Comparison of ENCODE assay signal across 11 mouse cellular contexts in genomic region chr4:57723659-57724058, GRCm38 (mm10). TPM values are rescaled to one million over a fixed set of nuclear protein-coding genes. Genes with fewer than 3 reads are reported as not detected.
DNase-seq lines count a peak whose midpoint lies in the region; ATAC-seq and TF ChIP-seq lines count a peak whose summit lies in the region.
"Had no signal": no experiment of that assay in that cellular context is flagged by ENCODE, and none has a peak within 500 bp of the region (broad histone marks: within the 10 kb centered on the region; RNA-seq: fewer than 3 reads in every experiment).

No protein-coding gene starts in this region.

- H3K79me2 ChIP-seq in CH12.LX (replicated peaks; ENCODE audit: control insufficient read depth, extremely low read depth, insufficient read depth, poor library complexity, severe bottlenecking) = no peaks in the 10 kb centered on the region

- no peaks in the 10 kb centered on the region for H3K4me1 ChIP-seq in kidney, embryonic 14.5 days (ENCODE audit: control insufficient read depth, insufficient read depth, low read length)
- peaks cover 30 to 75% of the 10 kb centered on the region in 2 experiments for H3K4me1 ChIP-seq in CH12.LX (ENCODE audit: control insufficient read depth in 1 of 2, insufficient read depth in 2 of 2)
- no peaks in the 10 kb centered on the region for H3K4me1 ChIP-seq in embryonic facial prominence, embryonic 11.5 days (ENCODE audit: control insufficient read depth, insufficient read depth, low read length)
- H3K4me1 ChIP-seq: liver, embryonic 13.5 days had no signal

- H3K4me3 ChIP-seq in kidney, embryonic 14.5 days (ENCODE audit: low read length) = no peak overlapping the region
- H3K4me3 ChIP-seq in CH12.LX (replicated peaks in 1 of 3; ENCODE audit: low read depth in 2 of 3, low read length in 2 of 3, poor library complexity in 1 of 3) = no peak overlapping the region
- no peak overlapping the region for H3K4me3 ChIP-seq in embryonic facial prominence, embryonic 11.5 days (ENCODE audit: low read depth, low read length)
- H3K4me3 ChIP-seq: liver, embryonic 13.5 days had no signal

- no peak overlapping the region for H3K9ac ChIP-seq in kidney, embryonic 14.5 days (ENCODE audit: low read depth, low read length)
- no peak overlapping the region for H3K9ac ChIP-seq in CH12.LX (ENCODE audit: insufficient read depth, low read depth)
- no peak overlapping the region for H3K9ac ChIP-seq in embryonic facial prominence, embryonic 11.5 days (replicated peaks; ENCODE audit: low read length)
- H3K9ac ChIP-seq: liver, embryonic 13.5 days had no signal

- TF ChIP-seq RAD21 in CH12.LX (IDR thresholded peaks at IDR 0.05; ENCODE audit: low read depth, low read length) = peak; percentile 57

- TF ChIP-seq CTCF in CH12.LX (conservative IDR thresholded peaks at IDR 0.05 in 1 of 2, IDR thresholded peaks at IDR 0.05 in 1 of 2; ENCODE audit: low read depth in 2 of 2, low read length in 2 of 2) = peak in 1 of 2 experiments; percentile 63; a peak in 2 of 4 replicates

- in situ Hi-C loops in CH12.LX (cut with MboI; ENCODE audit: low pct_ligation_motif_present, low pct_unique_long_range_greater_than_20kb, low sequenced_read_pairs) = no loop called here

- no peak for TF ChIP-seq POLR2A in CH12.LX (IDR thresholded peaks at IDR 0.05; ENCODE audit: low read depth, low read length)

- dilution Hi-C loops in CH12.LX (cut with MboI; ENCODE audit: extremely low pct_ligation_motif_present, extremely low pct_unique_long_range_greater_than_20kb, low sequenced_read_pairs) = no loop called here

- DNase-seq in kidney, postnatal 10 days = peak; percentile 34
- peak; percentile 54 for DNase-seq in 416B (ENCODE audit: low read depth)
- DNase-seq in CH12.LX (ENCODE audit: extremely low read depth) = peak; percentile 48
- DNase-seq in embryonic facial prominence, embryonic 11.5 days (ENCODE audit: low spot score) = peak; percentile 40
- no peak for DNase-seq in frontal cortex, postnatal 14 days (ENCODE audit: low spot score in 2 of 2)
- DNase-seq in heart, postnatal 14 days = no peak
- DNase-seq: gastrocnemius, postnatal 10 days; liver, embryonic 13.5 days had no signal

- H3K27me3 ChIP-seq in kidney, embryonic 14.5 days (ENCODE audit: control insufficient read depth, insufficient read depth, low read length) = no peaks in the 10 kb centered on the region
- H3K27me3 ChIP-seq in CH12.LX (replicated peaks) = no peaks in the 10 kb centered on the region
- no peaks in the 10 kb centered on the region for H3K27me3 ChIP-seq in embryonic facial prominence, embryonic 11.5 days (ENCODE audit: control insufficient read depth, insufficient read depth, low read length)
- H3K27me3 ChIP-seq: liver, embryonic 13.5 days; Patski had no signal

- intact Hi-C loops in heart, postnatal 14 days (cut with DNase I) = no loop called here

- H3K4me2 ChIP-seq in kidney, embryonic 14.5 days (replicated peaks; ENCODE audit: low read depth, low read length) = no peak overlapping the region
- H3K4me2 ChIP-seq in CH12.LX (ENCODE audit: insufficient read depth, low read depth, poor library complexity, severe bottlenecking) = no peak overlapping the region
- H3K4me2 ChIP-seq in embryonic facial prominence, embryonic 11.5 days (ENCODE audit: low read depth, low read length) = no peak overlapping the region
- H3K4me2 ChIP-seq: liver, embryonic 13.5 days had no signal

- H3K9me3 ChIP-seq in kidney, embryonic 14.5 days (ENCODE audit: control insufficient read depth, low read length) = no peaks in the 10 kb centered on the region
- no peaks in the 10 kb centered on the region for H3K9me3 ChIP-seq in CH12.LX (replicated peaks; ENCODE audit: low read length)
- no peaks in the 10 kb centered on the region for H3K9me3 ChIP-seq in embryonic facial prominence, embryonic 11.5 days (replicated peaks; ENCODE audit: control insufficient read depth, low read length)
- H3K9me3 ChIP-seq: liver, embryonic 13.5 days had no signal

- no peak for ATAC-seq in kidney, embryonic 14.5 days (ENCODE audit: low FRiP score, low TSS enrichment)
- no peak for ATAC-seq in embryonic facial prominence, embryonic 11.5 days (replicated peaks; ENCODE audit: insufficient number of reproducible peaks, low FRiP score, low TSS enrichment, low read depth)
- ATAC-seq in erythroblast, adult 5-6 weeks (replicated peaks; ENCODE audit: low FRiP score, poor library complexity, severe bottlenecking) = no peak
- ATAC-seq: Patski had no signal

- TF ChIP-seq EP300 in CH12.LX (IDR thresholded peaks at IDR 0.05; ENCODE audit: low read length) = no peak

- H3K27ac ChIP-seq in kidney, embryonic 14.5 days (ENCODE audit: low read depth, low read length) = no peak overlapping the region
- H3K27ac ChIP-seq in CH12.LX (ENCODE audit: insufficient read depth, low read depth) = no peak overlapping the region
- H3K27ac ChIP-seq in embryonic facial prominence, embryonic 11.5 days (replicated peaks; ENCODE audit: low read depth, low read length) = no peak overlapping the region
- H3K27ac ChIP-seq: liver, embryonic 13.5 days had no signal

- H3K36me3 ChIP-seq in kidney, embryonic 14.5 days (ENCODE audit: control insufficient read depth, insufficient read depth, low read length) = no peaks in the 10 kb centered on the region
- no peaks in the 10 kb centered on the region for H3K36me3 ChIP-seq in CH12.LX (replicated peaks in 1 of 2; ENCODE audit: control insufficient read depth in 1 of 2, insufficient read depth in 1 of 2, low read length in 1 of 2)
- no peaks in the 10 kb centered on the region for H3K36me3 ChIP-seq in embryonic facial prominence, embryonic 11.5 days (replicated peaks; ENCODE audit: control insufficient read depth, insufficient read depth, low read depth, low read length)
- H3K36me3 ChIP-seq: liver, embryonic 13.5 days had no signal

- WGBS in kidney, embryonic 14.5 days = 63% methylated on average over 2 of the region's 2 CpGs
- 53% methylated on average over 2 of the region's 2 CpGs for WGBS in embryonic facial prominence, embryonic 11.5 days

TF ChIP-seq in CH12.LX, 34 proteins besides CTCF, POLR2A, EP300 and RAD21:
- TF ChIP-seq SMC3 (IDR thresholded peaks at IDR 0.05; ENCODE audit: low read depth, low read length) = peak; percentile 70
- no peak for TF ChIP-seq SIN3A (IDR thresholded peaks at IDR 0.05; ENCODE audit: low read length)

RNA-seq across cellular contexts. Expression of gene Akap2, which starts 6.2 kb away (rescaled TPM):
- 17.1 and 24.0 TPM in 2 replicates for polyA plus RNA-seq in kidney, embryonic 14.5 days (2014; fragmentation: Nextera tagmentation; extraction: Ambion mirVana)
- 0.17 and 0.25 TPM in 2 replicates for total RNA-seq in CH12.LX (2012; rRNA removed)
- 0.04 TPM in 1 of 2 replicates, not detected in the other for total RNA-seq in CH12.LX (2014; rRNA removed)
- polyA plus RNA-seq in CH12.LX (2012; ENCODE audit: insufficient read length, low read depth) = 0.40 TPM in 1 of 2 replicates, not detected in the other
- 24.0 and 24.6 TPM in 2 replicates for polyA plus RNA-seq in embryonic facial prominence, embryonic 11.5 days (2014; fragmentation: Nextera tagmentation; extraction: Ambion mirVana)
- total RNA-seq in heart, postnatal 14 days (2021) = 100 to 1,000 TPM; 110 to 116 TPM
- total RNA-seq in erythroblast, adult 5-6 weeks (2015; ENCODE audit: low replicate concordance) = 0.21 TPM in 1 of 2 replicates, not detected in the other
- total RNA-seq in erythroblast, adult 5-6 weeks (2017; ENCODE audit: low replicate concordance) = 0.14 TPM in 1 of 2 replicates, not detected in the other

Comparison
In these comparisons a context has a peak if more than half of its experiments do, and no peak if none do; other contexts are left out.
1. DNase-seq: peak in kidney, postnatal 10 days (single experiment), 416B (single experiment), CH12.LX (single experiment) and embryonic facial prominence, embryonic 11.5 days (single experiment); none in frontal cortex, postnatal 14 days (0 of 2) and heart, postnatal 14 days (0 of 2).
2. RNA of gene Akap2, which starts 6.2 kb away (total RNA-seq): 110 to 116 TPM in heart, postnatal 14 days; 0.04 to 0.25 TPM in CH12.LX and 0.14 to 0.21 TPM in erythroblast, adult 5-6 weeks; every median in the first group is over 10 times any median in the second.